16 mouse cellular contexts compared by ENCODE assay signal in genomic region chr6:119554439-119554838, GRCm38 (mm10). TPM values are rescaled to one million over a fixed set of nuclear protein-coding genes. Genes with fewer than 3 reads are reported as not detected.
DNase-seq lines count a peak whose midpoint lies in the region; ATAC-seq and TF ChIP-seq lines count a peak whose summit lies in the region.
"Had no signal": no experiment of that assay in that cellular context is flagged by ENCODE, and none has a peak within 500 bp of the region (broad histone marks: within the 10 kb centered on the region; RNA-seq: fewer than 3 reads in every experiment).

No protein-coding gene starts in this region.

- no peaks in the 10 kb centered on the region for H3K36me3 ChIP-seq in midbrain, embryonic 10.5 days
- H3K36me3 ChIP-seq in midbrain, embryonic 15.5 days (replicated peaks): no peaks in the 10 kb centered on the region
- no peaks in the 10 kb centered on the region for H3K36me3 ChIP-seq in ES-E14 (ENCODE audit: control insufficient read depth, insufficient read depth, low read length, poor library complexity, severe bottlenecking)
- H3K36me3 ChIP-seq: embryonic facial prominence, embryonic 15.5 days; limb, embryonic 12.5 days had no signal

- no peak for ATAC-seq in midbrain, embryonic 15.5 days (replicated peaks)

- no peaks in the 10 kb centered on the region for H3K9me3 ChIP-seq in midbrain, embryonic 10.5 days (replicated peaks)
- no peaks in the 10 kb centered on the region for H3K9me3 ChIP-seq in midbrain, embryonic 15.5 days
- H3K9me3 ChIP-seq in ES-E14 (ENCODE audit: control insufficient read depth, insufficient read depth, low read depth, low read length): no peaks in the 10 kb centered on the region
- H3K9me3 ChIP-seq: embryonic facial prominence, embryonic 15.5 days; limb, embryonic 12.5 days had no signal

- peak; percentile 29; the same call in 1 of the 2 replicates for TF ChIP-seq CTCF in gastrocnemius, adult 2 months (IDR thresholded peaks at IDR 0.05)

- peaks cover 7% of the 10 kb centered on the region for H3K4me1 ChIP-seq in midbrain, embryonic 10.5 days
- H3K4me1 ChIP-seq in midbrain, embryonic 15.5 days: no peaks in the 10 kb centered on the region
- H3K4me1 ChIP-seq in ES-E14 (ENCODE audit: control insufficient read depth in 2 of 2, insufficient read depth in 2 of 2, low read length in 2 of 2, poor library complexity in 1 of 2): no peaks in the 10 kb centered on the region
- H3K4me1 ChIP-seq: embryonic facial prominence, embryonic 15.5 days had no signal

- no peak overlapping the region for H3K9ac ChIP-seq in midbrain, embryonic 15.5 days
- no peak overlapping the region for H3K9ac ChIP-seq in ES-E14 (ENCODE audit: insufficient read depth, low read depth, low read length, poor library complexity, severe bottlenecking)
- H3K9ac ChIP-seq: embryonic facial prominence, embryonic 15.5 days; limb, embryonic 12.5 days had no signal

- H3K4me2 ChIP-seq in midbrain, embryonic 15.5 days: no peak overlapping the region
- H3K4me2 ChIP-seq: embryonic facial prominence, embryonic 15.5 days; limb, embryonic 12.5 days had no signal

- H3K4me3 ChIP-seq in gastrocnemius, adult 2 months: no peak overlapping the region
- H3K4me3 ChIP-seq in midbrain, embryonic 10.5 days: no peak overlapping the region
- no peak overlapping the region for H3K4me3 ChIP-seq in midbrain, embryonic 15.5 days
- H3K4me3 ChIP-seq in ES-E14 (ENCODE audit: insufficient read depth in 1 of 2, low read depth in 1 of 2, low read length in 2 of 2, poor library complexity in 1 of 2, severe bottlenecking in 1 of 2): no peak overlapping the region
- H3K4me3 ChIP-seq: embryonic facial prominence, embryonic 15.5 days; limb, embryonic 12.5 days had no signal

- in situ Hi-C loops in ES-E14 (cut with MboI; ENCODE audit: low sequenced_read_pairs in 2 of 2, unreplicated experiment in 2 of 2): no loop called here

- DNase-seq in gastrocnemius, adult 2 months: no peak
- no peak for DNase-seq in gastrocnemius, postnatal 36 days
- peak; percentile 39 for DNase-seq in midbrain, embryonic 10.5 days (ENCODE audit: low spot score)
- DNase-seq in ES-E14 (ENCODE audit: low read depth, low spot score): peak; percentile 41
- peak; percentile 37 for DNase-seq in naive thymus-derived CD4-positive, alpha-beta T cell, adult 2 months (ENCODE audit: low read depth)
- no peak for DNase-seq in embryo, embryonic 10.5 days (ENCODE audit: low spot score)
- DNase-seq in layer of hippocampus, postnatal 36 days: no peak
- DNase-seq: cerebellum, postnatal 25 days; heart, postnatal 4 days; kidney, adult 18-20 months; lung, postnatal 36 days; midbrain, embryonic 14.5 days; right cerebral cortex, postnatal 4 days had no signal

- H3K27me3 ChIP-seq in midbrain, embryonic 10.5 days (ENCODE audit: low read depth, poor library complexity, severe bottlenecking): no peaks in the 10 kb centered on the region
- no peaks in the 10 kb centered on the region for H3K27me3 ChIP-seq in midbrain, embryonic 15.5 days (replicated peaks)
- H3K27me3 ChIP-seq: embryonic facial prominence, embryonic 15.5 days; limb, embryonic 12.5 days had no signal

- 66% methylated on average over 8 of the region's 8 CpGs for WGBS in midbrain, embryonic 10.5 days
- WGBS in midbrain, embryonic 15.5 days: 70% methylated on average over 8 of the region's 8 CpGs

- intact Hi-C loops in gastrocnemius, adult 2 months (cut with DNase I): no loop called here
- intact Hi-C loops in gastrocnemius, postnatal 36 days (cut with DNase I): no loop called here

- H3K27ac ChIP-seq in gastrocnemius, adult 2 months: no peak overlapping the region
- H3K27ac ChIP-seq in midbrain, embryonic 10.5 days (replicated peaks): no peak overlapping the region
- no peak overlapping the region for H3K27ac ChIP-seq in midbrain, embryonic 15.5 days
- no peak overlapping the region for H3K27ac ChIP-seq in ES-E14 (ENCODE audit: insufficient read depth, low read depth, low read length, poor library complexity, severe bottlenecking)
- H3K27ac ChIP-seq: embryonic facial prominence, embryonic 15.5 days; limb, embryonic 12.5 days had no signal

TF ChIP-seq in ES-E14, 5 proteins besides CTCF, POLR2A, EP300 and RAD21:
- TF ChIP-seq ZC3H11A (IDR thresholded peaks at IDR 0.05; ENCODE audit: borderline replicate concordance, low read depth, low read length): no peak
- TF ChIP-seq ZNF384 (IDR thresholded peaks at IDR 0.05; ENCODE audit: low read depth, low read length): no peak
- TF ChIP-seq HCFC1 (IDR thresholded peaks at IDR 0.05; ENCODE audit: borderline replicate concordance, insufficient read depth, low read length): no peak

RNA-seq across cellular contexts. Expression of gene Wnt5b, which starts 10.3 kb away (rescaled TPM):
- total RNA-seq in gastrocnemius, adult 2 months (2021): 1 to 10 TPM in 1 of 2 experiments, under 1 TPM in 1; 0.64 to 2.3 TPM
- total RNA-seq in gastrocnemius, postnatal 36 days (2021): 1 to 10 TPM in 1 of 2 experiments, under 1 TPM in 1; 0.64 to 1.6 TPM
- 15.3 and 19.0 TPM in 2 replicates for polyA plus RNA-seq in midbrain, embryonic 10.5 days (2016; fragmentation: Nextera tagmentation; extraction: Ambion mirVana)
- polyA plus RNA-seq in midbrain, embryonic 15.5 days (2015; fragmentation: Nextera tagmentation; extraction: Ambion mirVana): 2.3 TPM in 2 replicates
- 2.5 and 3.5 TPM in 2 replicates for total RNA-seq in ES-E14 (2012; rRNA removed)
- total RNA-seq in layer of hippocampus, postnatal 36 days (2021): 1 to 10 TPM; 1.7 to 2.2 TPM

Comparison
In these comparisons a context has a peak if more than half of its experiments do, and no peak if none do; other contexts are left out.
1. DNase-seq: peak in midbrain, embryonic 10.5 days (single experiment), ES-E14 (single experiment) and naive thymus-derived CD4-positive, alpha-beta T cell, adult 2 months (single experiment); none in gastrocnemius, adult 2 months (single experiment), gastrocnemius, postnatal 36 days (0 of 2), embryo, embryonic 10.5 days (single experiment) and layer of hippocampus, postnatal 36 days (0 of 2).